ENCODE assay signal across 18 mouse cellular contexts in genomic region chr4:32198031-32198430, GRCm38 (mm10). TPM values are rescaled to one million over a fixed set of nuclear protein-coding genes. Genes with fewer than 3 reads are reported as not detected.
A peak's percentile ranks its signal among the peaks of the same experiment; 100 is the strongest.
DNase-seq lines count a peak whose midpoint lies in the region; TF ChIP-seq lines count a peak whose summit lies in the region.
"Had no signal": no experiment of that assay in that cellular context is flagged by ENCODE, and none has a peak within 500 bp of the region (broad histone marks: within the 10 kb centered on the region; RNA-seq: fewer than 3 reads in every experiment).

No protein-coding gene starts in this region.

- TF ChIP-seq CTCF in cerebellum, adult 2 months (IDR thresholded peaks at IDR 0.05; ENCODE audit: borderline replicate concordance, insufficient read depth, low read depth, low read length), result no peak

- WGBS in cerebellum, adult 2 months, result 18% methylated on average over 1 of the region's 1 CpGs
- 92% methylated on average over 1 of the region's 1 CpGs for WGBS in embryonic facial prominence, embryonic 10.5 days

- no peaks in the 10 kb centered on the region for H3K36me3 ChIP-seq in embryonic facial prominence, embryonic 10.5 days (replicated peaks)
- H3K36me3 ChIP-seq: embryonic facial prominence, embryonic 13.5 days; forebrain, embryonic 12.5 days; heart, embryonic 10.5 days; heart, embryonic 15.5 days; hindbrain, embryonic 15.5 days had no signal

- no peak overlapping the region for H3K4me3 ChIP-seq in cerebellum, adult 2 months (replicated peaks; ENCODE audit: insufficient read depth, low read depth, low read length)
- no peak overlapping the region for H3K4me3 ChIP-seq in embryonic facial prominence, embryonic 10.5 days
- H3K4me3 ChIP-seq: embryonic facial prominence, embryonic 13.5 days; forebrain, embryonic 12.5 days; heart, embryonic 10.5 days; heart, embryonic 15.5 days; hindbrain, embryonic 15.5 days had no signal

- intact Hi-C loops in left cerebral cortex, postnatal 4 days (cut with DNase I), result no loop called here
- intact Hi-C loops in left cerebral cortex, postnatal 25 days (cut with DNase I), result no loop called here

- H3K9me3 ChIP-seq in embryonic facial prominence, embryonic 10.5 days, result no peaks in the 10 kb centered on the region
- H3K9me3 ChIP-seq: embryonic facial prominence, embryonic 13.5 days; forebrain, embryonic 12.5 days; heart, embryonic 10.5 days; heart, embryonic 15.5 days; hindbrain, embryonic 15.5 days had no signal

- no peak for TF ChIP-seq POLR2A in cerebellum, adult 2 months (IDR thresholded peaks at IDR 0.05; ENCODE audit: borderline replicate concordance, insufficient read depth, low read length)

- peak; percentile 18 for DNase-seq in left cerebral cortex, postnatal 4 days
- DNase-seq in left cerebral cortex, postnatal 25 days (ENCODE audit: low spot score in 2 of 2), result no peak
- peak; percentile 72 to 86 for DNase-seq in cerebellum, adult 2 months
- DNase-seq in cerebellum, postnatal 10 days, result peak; percentile 77 to 86
- DNase-seq in embryonic facial prominence, embryonic 10.5 days (ENCODE audit: low spot score), result no peak
- DNase-seq in yolk sac, embryonic 10.5 days (ENCODE audit: low spot score), result no peak
- no peak for DNase-seq in ovary, postnatal 10 days (ENCODE audit: low spot score)
- DNase-seq in urinary bladder, postnatal 36 days (ENCODE audit: low spot score in 2 of 2), result no peak
- DNase-seq: adrenal gland, postnatal 25 days; gastrocnemius, postnatal 10 days; heart, postnatal 14 days had no signal

- no peak overlapping the region for H3K27ac ChIP-seq in cerebellum, adult 2 months (ENCODE audit: insufficient read depth, low read length)
- peak overlapping the region; percentile 84; the same call in 1 of the 2 replicates for H3K27ac ChIP-seq in embryonic facial prominence, embryonic 10.5 days (replicated peaks)
- H3K27ac ChIP-seq: embryonic facial prominence, embryonic 13.5 days; forebrain, embryonic 12.5 days; heart, embryonic 15.5 days; hindbrain, embryonic 15.5 days had no signal

- H3K4me1 ChIP-seq in cerebellum, adult 2 months (ENCODE audit: control insufficient read depth, insufficient read depth, low read length), result peaks cover 3% of the 10 kb centered on the region; the same call in 1 of the 2 replicates
- H3K4me1 ChIP-seq in embryonic facial prominence, embryonic 10.5 days, result peaks cover 40% of the 10 kb centered on the region

- no peaks in the 10 kb centered on the region for H3K27me3 ChIP-seq in cerebellum, adult 2 months (ENCODE audit: control insufficient read depth, insufficient read depth, low read length)
- H3K27me3 ChIP-seq in embryonic facial prominence, embryonic 10.5 days (replicated peaks; ENCODE audit: low read depth, poor library complexity, severe bottlenecking), result no peaks in the 10 kb centered on the region
- H3K27me3 ChIP-seq: embryonic facial prominence, embryonic 13.5 days; heart, embryonic 15.5 days; hindbrain, embryonic 15.5 days; Patski had no signal

RNA-seq across cellular contexts. Expression of gene Bach2, which starts 40.6 kb away (rescaled TPM):
- 100 to 1,000 TPM in 1 of 2 experiments, 10 to 100 TPM in 1; 92.7 to 105 TPM for total RNA-seq in left cerebral cortex, postnatal 4 days (2021)
- total RNA-seq in left cerebral cortex, postnatal 25 days (2021), result 10 to 100 TPM; 10.4 to 14.4 TPM
- 4.6 and 4.7 TPM in 2 replicates for polyA plus RNA-seq in cerebellum, adult 2 months (2012; rRNA removed)
- polyA plus RNA-seq in embryonic facial prominence, embryonic 10.5 days (2016; fragmentation: Nextera tagmentation; extraction: Ambion mirVana), result 12.2 and 12.4 TPM in 2 replicates
- total RNA-seq: CH12.LX had no signal

Comparison
In these comparisons a context has a peak if more than half of its experiments do, and no peak if none do; other contexts are left out.
1. DNase-seq: peak in left cerebral cortex, postnatal 4 days (single experiment), cerebellum, adult 2 months (2 of 2) and cerebellum, postnatal 10 days (2 of 2); none in left cerebral cortex, postnatal 25 days (0 of 2), embryonic facial prominence, embryonic 10.5 days (single experiment), yolk sac, embryonic 10.5 days (single experiment), ovary, postnatal 10 days (single experiment) and urinary bladder, postnatal 36 days (0 of 2).
2. RNA of gene Bach2, which starts 40.6 kb away (total RNA-seq): 92.7 to 105 TPM in left cerebral cortex, postnatal 4 days; 10.4 to 14.4 TPM in left cerebral cortex, postnatal 25 days; every median in the first group is over 4 times any median in the second.